Mouse (Mus musculus): ENCODE data around the gene Lbx2.

DNA sequence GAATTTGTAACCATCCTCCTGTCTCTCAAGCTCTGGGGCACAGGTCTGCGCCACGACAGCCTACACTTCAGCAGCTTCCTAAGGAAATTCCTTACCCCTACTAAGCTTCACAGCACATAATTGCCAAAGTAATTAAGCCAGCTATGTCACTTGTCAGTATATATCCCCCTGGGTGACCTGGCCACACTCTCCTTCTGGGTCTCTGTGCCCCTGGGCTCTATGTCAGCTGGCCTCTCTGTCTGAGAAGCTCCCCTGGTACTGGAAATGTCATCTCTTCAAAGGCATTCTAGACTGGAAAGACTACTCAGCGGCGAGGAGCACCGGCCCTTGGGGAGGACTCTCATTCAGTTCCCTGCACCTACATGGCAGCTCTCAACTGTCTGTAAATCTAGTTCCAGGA is 36.8 kb downstream of the Lbx2 start:
- TF ChIP-seq CTCF (IDR thresholded peaks at IDR 0.05; ENCODE audit: extremely low read depth, insufficient read depth, low read length), result no peak
- no peak for TF ChIP-seq POLR2A (IDR thresholded peaks at IDR 0.05; ENCODE audit: extremely low read depth, insufficient read depth, low read length)
